Mouse (Mus musculus): ENCODE data around the gene Dnajc7. TPM values are rescaled to one million over a fixed set of nuclear protein-coding genes. Genes with fewer than 3 reads are reported as not detected.
"Not testable (repeated sequence)": the region's sequence is repeated elsewhere in the genome, so short reads cannot be mapped to it uniquely, and the experiment has no call there.

Gene Dnajc7
- polyA plus RNA-seq, 1 experiment from 2014 or later: 283 TPM

- Histone ChIP-seq H3K36me3 (ENCODE audit: poor library complexity, severe bottlenecking) (no peaks in the 10 kb centered on the region), H3K27me3 (0 out of 2 replicates have a peak, but pooled peaks cover 3% of the 10 kb centered on the region), H3K4me2 (no peak overlapping the region), H3K4me1 (no peaks in the 10 kb centered on the region), H3K9ac (no peak overlapping the region), H3K27ac (no peak overlapping the region), H3K9me3 (replicated peaks) (no peaks in the 10 kb centered on the region), H3K4me3 (no peak overlapping the region)
- no peak for ATAC-seq
These were observed 83.5 kb downstream of the Dnajc7 start for GRCm38 (mm10) chr11:100536466-100536865.

GRCm38 (mm10) chr11:100535996-100536395 lies 84.0 kb downstream of the Dnajc7 start:
- Histone ChIP-seq H3K9ac (no peak overlapping the region), H3K27me3 (0 out of 2 replicates have a peak, but pooled peaks cover 3% of the 10 kb centered on the region), H3K36me3 (ENCODE audit: poor library complexity, severe bottlenecking) (no peaks in the 10 kb centered on the region), H3K4me3 (no peak overlapping the region), H3K4me2 (no peak overlapping the region), H3K4me1 (no peaks in the 10 kb centered on the region), H3K27ac (no peak overlapping the region), H3K9me3 (replicated peaks) (no peaks in the 10 kb centered on the region)
- 77% methylated on average over 1 of the region's 1 CpGs for WGBS
- ATAC-seq: no peak

- not testable (repeated sequence) for H3K27me3 ChIP-seq; H3K9ac ChIP-seq; H3K27ac ChIP-seq; H3K9me3 ChIP-seq (replicated peaks); H3K36me3 ChIP-seq (ENCODE audit: poor library complexity, severe bottlenecking); ATAC-seq; H3K4me1 ChIP-seq; H3K4me3 ChIP-seq; H3K4me2 ChIP-seq
- 80% methylated on average over 6 of the region's 6 CpGs for WGBS
These were observed 85.1 kb downstream of the Dnajc7 start for GRCm38 (mm10) chr11:100534821-100535220.

DNA sequence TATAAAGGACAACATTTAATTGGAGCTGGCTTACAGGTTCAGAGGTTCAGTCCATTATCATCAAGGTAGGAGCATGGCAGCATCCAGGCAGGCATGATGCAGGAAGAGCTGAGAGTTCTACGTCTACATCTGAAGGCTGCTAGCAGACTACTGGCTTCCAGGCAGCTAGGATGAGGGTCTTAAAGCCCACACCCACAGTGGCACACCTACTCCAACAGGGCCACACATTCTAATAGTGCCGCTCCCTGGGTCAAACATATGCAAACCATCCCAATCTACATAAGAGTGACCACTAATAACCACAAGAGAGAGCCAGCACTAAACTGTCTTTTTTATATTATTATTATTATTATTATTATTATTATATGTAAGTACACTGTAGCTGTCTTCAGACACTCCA lies 85.6 kb downstream of the Dnajc7 start:
- not testable (repeated sequence) for H3K4me3 ChIP-seq; H3K27ac ChIP-seq; H3K4me2 ChIP-seq; H3K36me3 ChIP-seq (ENCODE audit: poor library complexity, severe bottlenecking); H3K4me1 ChIP-seq; H3K9ac ChIP-seq; ATAC-seq; H3K27me3 ChIP-seq; H3K9me3 ChIP-seq (replicated peaks)
- 77% methylated on average over 2 of the region's 2 CpGs for WGBS

GRCm38 (mm10) chr11:100533871-100534270 lies 86.1 kb downstream of the Dnajc7 start:
- H3K4me1 ChIP-seq: no peaks in the 10 kb centered on the region
- H3K27ac ChIP-seq: no peak overlapping the region
- 0 out of 2 replicates have a peak, but pooled peaks cover 3% of the 10 kb centered on the region for H3K27me3 ChIP-seq
- WGBS: 5% methylated on average over 6 of the region's 6 CpGs
- H3K4me3 ChIP-seq: no peak overlapping the region
- no peak overlapping the region for H3K9ac ChIP-seq
- ATAC-seq: no peak
- H3K9me3 ChIP-seq (replicated peaks): no peaks in the 10 kb centered on the region
- H3K4me2 ChIP-seq: no peak overlapping the region
- no peaks in the 10 kb centered on the region for H3K36me3 ChIP-seq (ENCODE audit: poor library complexity, severe bottlenecking)

Other genes with a start within 250 kb of the Dnajc7 start
- gene Jup, start 222.4 kb downstream of the Dnajc7 start, polyA plus RNA-seq (2015; fragmentation: Nextera tagmentation; extraction: Ambion mirVana): 37.1 and 42.8 TPM in 2 replicates
- gene P3h4, start 205.3 kb downstream of the Dnajc7 start, polyA plus RNA-seq (2015; fragmentation: Nextera tagmentation; extraction: Ambion mirVana): 10.9 and 12.3 TPM in 2 replicates
- gene Fkbp10, start 204.5 kb downstream of the Dnajc7 start, polyA plus RNA-seq (2015; fragmentation: Nextera tagmentation; extraction: Ambion mirVana): 15.5 and 16.3 TPM in 2 replicates
- 105 and 114 TPM in 2 replicates for gene Nt5c3b, start 178.4 kb downstream of the Dnajc7 start, polyA plus RNA-seq (2015; fragmentation: Nextera tagmentation; extraction: Ambion mirVana)
- gene Klhl10, start 178.3 kb downstream of the Dnajc7 start, polyA plus RNA-seq (2015; fragmentation: Nextera tagmentation; extraction: Ambion mirVana): 0.70 and 1.1 TPM in 2 replicates
- 12.1 and 12.2 TPM in 2 replicates for gene Klhl11, start 147.4 kb downstream of the Dnajc7 start, polyA plus RNA-seq (2015; fragmentation: Nextera tagmentation; extraction: Ambion mirVana)
- gene Acly, start 92.2 kb downstream of the Dnajc7 start, polyA plus RNA-seq (2015; fragmentation: Nextera tagmentation; extraction: Ambion mirVana): 251 and 271 TPM in 2 replicates
- 1.6 and 1.9 TPM in 2 replicates for gene Ttc25, start 74.6 kb downstream of the Dnajc7 start, polyA plus RNA-seq (2015; fragmentation: Nextera tagmentation; extraction: Ambion mirVana)
- 20.1 and 20.8 TPM in 2 replicates for gene Cnp, start 45.3 kb downstream of the Dnajc7 start, polyA plus RNA-seq (2015; fragmentation: Nextera tagmentation; extraction: Ambion mirVana)
- 94.7 and 101 TPM in 2 replicates for gene Nkiras2, start 924 bp downstream of the Dnajc7 start, polyA plus RNA-seq (2015; fragmentation: Nextera tagmentation; extraction: Ambion mirVana)
- gene Zfp385c, start 72.3 kb upstream of the Dnajc7 start, polyA plus RNA-seq (2015; fragmentation: Nextera tagmentation; extraction: Ambion mirVana): 0.18 and 0.48 TPM in 2 replicates
- 1.8 and 2.1 TPM in 2 replicates for gene Dhx58, start 84.1 kb upstream of the Dnajc7 start, polyA plus RNA-seq (2015; fragmentation: Nextera tagmentation; extraction: Ambion mirVana)
- 41.6 and 48.7 TPM in 2 replicates for gene Kat2a, start 92.3 kb upstream of the Dnajc7 start, polyA plus RNA-seq (2015; fragmentation: Nextera tagmentation; extraction: Ambion mirVana)
- not detected in 2 replicates for gene Hspb9, start 93.7 kb upstream of the Dnajc7 start, polyA plus RNA-seq (2015; fragmentation: Nextera tagmentation; extraction: Ambion mirVana)
- 22.7 and 23.1 TPM in 2 replicates for gene Rab5c, start 118.0 kb upstream of the Dnajc7 start, polyA plus RNA-seq (2015; fragmentation: Nextera tagmentation; extraction: Ambion mirVana)
- 3.4 and 4.6 TPM in 2 replicates for gene Kcnh4, start 139.8 kb upstream of the Dnajc7 start, polyA plus RNA-seq (2015; fragmentation: Nextera tagmentation; extraction: Ambion mirVana)
- not detected in 2 replicates for gene Hcrt, start 142.8 kb upstream of the Dnajc7 start, polyA plus RNA-seq (2015; fragmentation: Nextera tagmentation; extraction: Ambion mirVana)
- 1.9 and 2.4 TPM in 2 replicates for gene Ghdc, start 150.8 kb upstream of the Dnajc7 start, polyA plus RNA-seq (2015; fragmentation: Nextera tagmentation; extraction: Ambion mirVana)
- gene Stat5b, start 230.6 kb upstream of the Dnajc7 start, polyA plus RNA-seq (2015; fragmentation: Nextera tagmentation; extraction: Ambion mirVana): 11.1 and 14.0 TPM in 2 replicates
- gene Stat5a, start 239.2 kb upstream of the Dnajc7 start, polyA plus RNA-seq (2015; fragmentation: Nextera tagmentation; extraction: Ambion mirVana): 0.85 and 1.2 TPM in 2 replicates